Mouse (Mus musculus) CH12.LX (cell line): ENCODE measurements around the gene Stk38l.

Experiments used
- CTCF ChIP-seq, 2 experiments: IDR thresholded peaks in 1 of 2; conservative IDR thresholded peaks in 1 of 2; 2 replicates each; pipeline ENCODE4 v1.5.1; 2011 to 2012; ENCODE audit warnings: low read depth in 2 of 2, low read length in 2 of 2, improper control_type of control experiment in 1 of 2, inconsistent platforms in 1 of 2, mild to moderate bottlenecking in 1 of 2, moderate library complexity in 1 of 2
- MAX ChIP-seq: IDR thresholded peaks from 2 replicates; pipeline ENCODE4 v1.6.1; 2011; ENCODE audit warnings: low read length, improper control_type of control experiment
- POLR2AphosphoS2 ChIP-seq: IDR thresholded peaks from 2 replicates; pipeline ENCODE4 v1.6.1; 2011; ENCODE audit warnings: low read depth, low read length, improper control_type of control experiment
- SMC3 ChIP-seq: IDR thresholded peaks from 2 replicates; pipeline ENCODE4 v1.6.1; 2011; ENCODE audit warnings: low read depth, low read length, improper control_type of control experiment
- TBP ChIP-seq: conservative IDR thresholded peaks from 2 replicates; pipeline ENCODE4 v1.6.1; 2011; ENCODE audit warnings: low read depth, low read length, improper control_type of control experiment
- ZMIZ1 ChIP-seq: IDR thresholded peaks from 2 replicates; pipeline ENCODE4 v1.6.1; 2012; ENCODE audit warnings: low read depth, mild to moderate bottlenecking, inconsistent platforms, low read length, improper control_type of control experiment

DNA sequence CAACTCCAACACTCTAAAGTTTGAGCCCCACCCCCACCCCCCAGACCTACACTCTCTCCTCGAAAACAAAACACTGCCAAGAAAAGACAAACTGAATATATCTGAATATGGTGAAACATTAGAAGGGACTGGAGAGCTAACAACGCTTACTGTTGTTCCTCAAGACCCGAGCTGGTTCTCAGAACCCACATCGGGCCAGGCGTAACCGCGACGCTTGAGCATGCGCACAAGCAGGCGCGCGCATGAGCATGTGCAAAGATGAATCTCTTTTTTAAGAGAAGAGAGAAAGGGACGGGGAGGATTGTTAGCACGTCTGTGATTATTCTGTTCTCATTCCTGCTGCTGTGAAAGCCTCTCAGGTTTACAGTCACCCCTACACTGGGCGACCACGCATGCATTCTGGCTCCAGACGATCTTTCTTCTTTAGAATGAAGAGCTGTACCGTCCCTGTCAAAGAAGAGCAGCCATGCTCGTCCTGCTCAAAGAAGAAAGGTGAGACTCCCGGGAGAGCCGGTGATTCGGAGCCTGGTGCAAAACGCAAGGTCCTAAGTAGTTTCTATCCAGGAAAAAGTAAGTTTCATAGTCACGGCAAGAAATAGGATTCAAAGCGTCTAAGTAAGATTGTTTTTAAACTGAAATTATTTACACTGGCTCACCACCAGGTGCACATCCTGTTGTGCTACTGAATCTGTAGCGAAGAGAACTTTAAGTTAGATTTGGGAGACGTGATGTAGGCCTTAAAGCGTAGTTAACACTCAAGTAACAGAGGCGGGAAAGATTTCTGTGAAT lies 95.6 kb downstream of the Stk38l start:
- TF ChIP-seq CTCF (conservative IDR thresholded peaks at IDR 0.05 in 1 of 2, IDR thresholded peaks at IDR 0.05 in 1 of 2; ENCODE audit: low read depth in 2 of 2, low read length in 2 of 2) (no peak), ZMIZ1 (no peak), TBP (no peak), SMC3 (no peak), MAX (no peak), POLR2AphosphoS2 (no peak)
